Mouse (Mus musculus): Measurements from ENCODE around the gene Lpcat2b.

Gene Lpcat2b

DNA sequence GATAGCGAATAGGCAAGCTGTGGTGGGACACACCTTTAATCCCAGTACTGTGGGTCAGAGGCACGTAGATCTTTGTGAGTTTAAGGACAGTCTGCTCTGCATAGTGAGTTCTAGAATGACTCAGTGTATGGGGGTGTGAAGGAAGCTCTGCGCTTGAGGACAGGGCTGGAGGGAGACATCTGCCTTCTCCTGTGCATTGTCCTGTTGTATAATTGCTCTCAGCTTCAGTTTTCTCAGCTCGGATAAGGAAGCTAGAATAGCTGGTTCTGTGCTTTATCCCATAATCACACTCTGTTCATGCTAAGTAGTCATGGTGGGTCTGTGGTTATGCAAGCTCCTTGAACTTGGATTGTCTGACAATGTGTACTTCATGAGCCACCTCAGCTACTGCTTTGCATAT is 17.4 kb downstream of the Lpcat2b start:
- WGBS: 64% methylated on average over 4 of the region's 4 CpGs

DNA sequence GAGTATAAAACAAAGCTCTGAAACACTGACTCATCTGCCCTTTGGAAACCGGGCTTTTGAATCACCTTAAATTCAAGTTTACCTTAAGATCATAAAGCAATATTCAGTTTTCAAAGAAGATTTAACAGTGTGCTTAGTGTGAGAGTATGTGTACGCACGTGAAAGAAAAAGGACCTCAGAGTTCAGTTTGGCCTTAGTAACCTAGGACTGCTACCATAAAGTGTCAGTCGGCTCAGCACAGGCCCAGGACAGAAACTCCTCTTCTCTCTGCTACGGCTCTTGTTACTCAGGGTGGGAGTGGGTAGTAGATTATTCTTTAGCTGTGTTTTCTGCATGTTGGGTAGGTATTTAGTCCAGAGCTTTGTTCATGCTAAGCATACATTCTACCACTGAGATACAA is 18.3 kb downstream of the Lpcat2b start:
- WGBS: 90% methylated on average over 5 of the region's 5 CpGs

DNA sequence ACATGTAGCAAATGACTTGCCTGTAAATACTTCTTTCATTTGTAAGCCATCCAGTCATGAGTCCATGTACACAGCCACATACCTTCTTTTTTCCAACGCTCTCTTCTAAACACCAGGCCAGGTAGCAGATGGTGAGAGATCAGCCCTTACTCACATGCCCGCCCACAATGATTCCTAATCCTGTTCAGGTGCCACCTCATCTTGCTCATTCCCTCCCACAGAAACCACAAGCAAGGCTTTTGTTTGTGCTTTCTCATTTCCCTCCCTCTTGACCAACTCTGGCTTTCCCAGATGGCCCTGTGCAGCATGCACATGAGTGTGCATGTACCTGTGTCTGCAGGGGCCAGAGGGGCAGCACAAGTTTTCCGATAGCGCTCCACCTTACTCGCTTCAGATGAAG is 18.9 kb downstream of the Lpcat2b start:
- WGBS: 84% methylated on average over 5 of the region's 5 CpGs

DNA sequence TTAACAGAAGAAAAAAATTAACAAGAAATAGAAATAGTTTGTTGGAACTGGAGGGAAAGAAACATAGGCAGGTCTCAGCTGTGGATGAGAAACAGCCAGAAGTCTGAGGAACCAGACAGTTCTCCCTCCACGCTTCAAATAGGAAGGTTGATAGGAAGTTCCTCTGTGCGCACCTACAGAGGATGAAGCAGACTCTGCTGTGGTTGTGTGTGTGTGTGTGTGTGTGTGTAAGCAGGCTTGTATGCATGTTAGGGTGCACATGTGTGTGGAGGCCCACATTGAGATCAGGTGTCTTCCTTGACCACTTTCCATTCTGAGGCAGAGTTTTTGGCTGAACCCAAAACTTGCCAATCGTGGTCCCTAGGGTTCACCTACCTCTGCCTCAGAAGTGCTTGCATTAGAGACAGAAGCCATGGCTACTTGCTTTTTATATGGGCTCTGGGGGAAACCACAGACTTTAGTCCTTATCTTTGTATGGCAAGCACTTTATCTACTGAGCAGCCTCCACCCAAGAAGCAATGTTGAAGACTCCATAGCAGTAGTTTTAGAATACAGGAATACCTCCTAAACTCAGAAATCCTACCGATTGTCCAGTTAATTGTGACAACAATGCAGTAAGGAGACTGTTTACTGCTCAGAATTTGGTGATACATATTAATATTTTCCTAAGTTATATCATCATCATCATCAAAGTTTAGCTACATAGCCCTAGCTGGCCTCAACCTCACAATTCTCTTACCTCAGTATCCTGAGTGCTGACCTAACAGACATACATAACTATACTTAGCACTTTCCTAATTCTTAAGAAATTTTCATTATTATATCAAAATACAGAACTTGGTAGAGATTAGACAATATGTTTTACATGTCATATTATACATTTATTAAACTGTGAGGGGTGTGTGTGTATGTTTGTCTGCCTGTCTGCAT is 31.1 kb downstream of the Lpcat2b start:
- 97% methylated on average over 4 of the region's 4 CpGs for WGBS

DNA sequence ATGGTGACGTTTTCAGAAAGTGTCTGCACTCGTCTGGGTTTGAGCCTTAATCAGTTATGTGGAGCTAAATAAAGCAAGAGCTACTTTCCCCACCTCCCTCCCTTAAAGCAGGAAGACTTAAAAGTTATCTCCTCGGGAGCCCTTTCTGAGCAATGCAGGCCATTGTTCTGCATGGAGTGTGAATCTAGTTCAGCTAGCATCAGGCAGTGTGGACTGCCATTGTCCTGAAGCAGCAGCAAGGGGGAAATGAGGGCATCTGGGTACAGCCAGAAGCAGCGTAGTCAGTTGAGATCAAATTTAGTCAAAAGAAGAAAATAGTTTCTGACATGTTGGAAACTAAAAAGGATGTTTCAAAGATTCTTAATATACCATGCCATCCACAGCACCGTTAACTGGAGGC is 35.2 kb downstream of the Lpcat2b start:
- WGBS: 21% methylated on average over 5 of the region's 5 CpGs

DNA sequence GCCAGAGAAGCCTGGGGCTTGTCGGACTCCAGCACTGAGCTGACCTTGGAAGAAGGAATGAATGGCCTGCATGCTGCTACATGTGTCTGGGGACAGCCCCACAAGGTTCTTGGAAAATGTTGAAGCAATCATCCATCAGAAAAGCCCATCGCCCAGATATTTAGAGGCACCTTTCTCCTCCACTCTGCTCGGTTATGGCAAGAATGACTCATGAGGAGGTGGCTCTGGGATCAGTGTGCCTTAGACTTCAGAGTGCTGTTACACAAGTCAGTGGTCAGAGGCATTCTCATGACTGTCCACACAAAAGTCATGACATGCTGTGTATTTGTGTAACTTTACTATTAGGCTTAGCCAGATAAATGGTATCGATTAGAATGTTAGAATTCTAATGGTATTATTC is 35.7 kb downstream of the Lpcat2b start:
- WGBS: 60% methylated on average over 4 of the region's 4 CpGs

DNA sequence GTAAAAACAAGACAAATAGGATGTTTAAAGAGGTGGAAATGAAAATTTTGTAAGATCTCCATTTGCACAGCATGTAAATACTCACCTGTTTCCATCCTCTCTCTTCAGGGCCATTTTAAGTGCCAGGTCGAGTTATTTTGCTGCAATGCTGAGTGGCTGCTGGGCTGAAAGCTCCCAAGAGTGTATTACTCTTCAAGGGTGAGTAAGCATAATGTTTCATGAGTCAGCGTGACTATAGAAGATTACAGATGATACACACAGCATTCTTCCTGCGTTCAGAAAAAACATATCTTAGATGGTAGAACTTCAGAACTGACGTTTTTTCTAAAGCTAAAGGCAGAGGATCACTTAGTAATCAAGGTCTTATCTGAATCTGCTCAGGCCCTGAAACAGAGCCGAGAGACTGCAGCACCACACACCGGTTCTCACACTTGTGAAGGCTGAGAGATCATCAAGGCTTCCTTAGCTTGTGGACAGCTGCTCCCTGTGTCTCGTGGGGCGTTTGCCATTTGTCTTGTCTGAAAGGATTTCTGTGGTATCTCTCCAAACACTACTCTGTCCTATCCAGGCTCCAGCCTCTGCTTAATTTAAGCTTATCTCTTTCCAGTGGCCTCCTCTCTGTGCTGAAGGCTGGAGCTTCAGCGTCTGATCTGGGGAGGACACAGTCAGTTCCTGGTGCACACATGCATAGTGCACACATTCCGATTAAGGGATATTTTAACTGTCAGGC is 39.4 kb downstream of the Lpcat2b start:
- WGBS: 65% methylated on average over 10 of the region's 10 CpGs

DNA sequence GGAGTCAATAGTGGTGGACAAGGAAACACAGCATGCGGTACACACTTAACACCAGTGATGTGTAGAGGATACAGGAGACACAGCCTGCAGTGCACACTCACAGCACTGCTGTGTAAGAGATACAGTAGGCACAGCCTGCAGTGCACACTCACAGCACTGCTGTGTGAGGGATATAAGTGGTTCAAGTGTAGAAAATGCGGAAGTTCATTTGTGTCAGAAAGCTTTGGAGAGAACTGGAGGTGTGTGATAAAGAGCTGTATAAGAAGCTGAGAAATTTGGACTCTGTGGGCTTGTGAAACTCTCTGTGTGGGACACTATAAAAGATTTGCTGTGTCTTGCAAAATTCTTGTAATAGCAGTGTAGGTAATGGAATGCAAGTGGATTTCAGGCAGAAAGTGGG is 48.8 kb downstream of the Lpcat2b start:
- WGBS: 80% methylated on average over 2 of the region's 2 CpGs

Data from cerebral cortex, adult 2 months (tissue).